Mouse (Mus musculus) midbrain, embryonic 12.5 days (tissue): ENCODE results near the gene Vegfc. TPM values are rescaled to one million over a fixed set of nuclear protein-coding genes. Genes with fewer than 3 reads are reported as not detected.

ENCODE experiments used
- ATAC-seq: fragments of 200-750 bp; cut with Nextera tagmentation; 2 replicates; pipeline ENCODE4 v1.8.0; 2017; ENCODE audit warnings: low read depth, moderate TSS enrichment, moderate library complexity; ENCODE audit not compliant: low FRiP score
- H3K27ac ChIP-seq: fragments of 300-500 bp; sonication (generic); replicated peaks from 2 replicates; pipeline ENCODE4 v1.5.1; 2016; ENCODE audit warnings: mild to moderate bottlenecking
- H3K27me3 ChIP-seq: fragments of 300-500 bp; sonication (generic); 2 replicates; pipeline ENCODE4 v1.6.1; 2016; ENCODE audit warnings: mild to moderate bottlenecking
- H3K36me3 ChIP-seq: fragments of 300-500 bp; sonication (generic); 2 replicates; pipeline ENCODE4 v1.6.1; 2016
- H3K4me1 ChIP-seq: fragments of 300-500 bp; sonication (generic); 2 replicates; pipeline ENCODE4 v1.6.1; 2016
- H3K4me2 ChIP-seq: fragments of 300-500 bp; sonication (generic); replicated peaks from 2 replicates; pipeline ENCODE4 v1.6.1; 2016; ENCODE audit warnings: mild to moderate bottlenecking, moderate library complexity
- H3K4me3 ChIP-seq: fragments of 300-500 bp; sonication (generic); 2 replicates; pipeline ENCODE4 v1.5.1; 2016; ENCODE audit warnings: mild to moderate bottlenecking
- H3K9ac ChIP-seq: fragments of 300-500 bp; sonication (generic); replicated peaks from 2 replicates; pipeline ENCODE4 v1.6.1; 2016; ENCODE audit warnings: mild to moderate bottlenecking, moderate library complexity
- H3K9me3 ChIP-seq: fragments of 300-500 bp; sonication (generic); 2 replicates; pipeline ENCODE4 v1.6.1; 2016; ENCODE audit warnings: mild to moderate bottlenecking
- WGBS: fragments of 180-500 bp; shearing (Covaris S2); methylation state at CpG from one replicate; pipeline ENCODE4 v1.1.7; 2016; 5-methylcytosine and 5-hydroxymethylcytosine counted together
- polyA plus RNA-seq: library from polyadenylated mRNA; unstranded; fragments of >200 nt; fragmentation: Nextera tagmentation; extraction: Ambion mirVana; gene quantifications from 2 replicates; pipeline ENCODE4 v1.2.1, GENCODE M21; 2016

The Vegfc gene
- polyA plus RNA-seq, 1 experiment from 2014 or later: 4.4 TPM

- ATAC-seq: no peak
- 94% methylated on average over 2 of the region's 2 CpGs for WGBS
- H3K4me1 ChIP-seq: no peaks in the 10 kb centered on the region
- H3K9ac ChIP-seq: no peak overlapping the region
- H3K4me2 ChIP-seq: no peak overlapping the region
- H3K36me3 ChIP-seq: no peaks in the 10 kb centered on the region
- H3K9me3 ChIP-seq: no peaks in the 10 kb centered on the region
- no peak overlapping the region for H3K27ac ChIP-seq
- no peak overlapping the region for H3K4me3 ChIP-seq
- H3K27me3 ChIP-seq: no peaks in the 10 kb centered on the region
These were observed 138.8 kb downstream of the Vegfc start for GRCm38 (mm10) chr8:54216250-54216649.

- H3K4me3 ChIP-seq: no peak overlapping the region
- no peak overlapping the region for H3K27ac ChIP-seq
- ATAC-seq: no peak
- H3K9ac ChIP-seq: no peak overlapping the region
- H3K4me2 ChIP-seq: no peak overlapping the region
- H3K36me3 ChIP-seq: no peaks in the 10 kb centered on the region
- no peaks in the 10 kb centered on the region for H3K4me1 ChIP-seq
- H3K27me3 ChIP-seq: no peaks in the 10 kb centered on the region
- WGBS: 59% methylated on average over 1 of the region's 1 CpGs
- H3K9me3 ChIP-seq: no peaks in the 10 kb centered on the region
These were observed 151.4 kb downstream of the Vegfc start for GRCm38 (mm10) chr8:54228801-54229204.

GRCm38 (mm10) chr8:54230638-54231037 is 153.2 kb downstream of the Vegfc start:
- H3K4me2 ChIP-seq: no peak overlapping the region

GRCm38 (mm10) chr8:54233316-54233715 is 155.9 kb downstream of the Vegfc start:
- WGBS: 91% methylated on average over 6 of the region's 6 CpGs

More at GRCm38 (mm10) chr8:54230638-54231037, 153.2 kb downstream of the Vegfc start:
- no peaks in the 10 kb centered on the region for H3K9me3 ChIP-seq
- ATAC-seq: no peak
- H3K36me3 ChIP-seq: no peaks in the 10 kb centered on the region
- WGBS: 95% methylated on average over 1 of the region's 1 CpGs
- H3K4me1 ChIP-seq: no peaks in the 10 kb centered on the region
- H3K27me3 ChIP-seq: no peaks in the 10 kb centered on the region
- H3K9ac ChIP-seq: no peak overlapping the region
- no peak overlapping the region for H3K4me3 ChIP-seq
- no peak overlapping the region for H3K27ac ChIP-seq

More at GRCm38 (mm10) chr8:54233316-54233715, 155.9 kb downstream of the Vegfc start:
- Histone ChIP-seq H3K4me2 (no peak overlapping the region), H3K4me3 (no peak overlapping the region), H3K9me3 (no peaks in the 10 kb centered on the region), H3K9ac (no peak overlapping the region), H3K4me1 (no peaks in the 10 kb centered on the region), H3K27ac (no peak overlapping the region), H3K36me3 (no peaks in the 10 kb centered on the region), H3K27me3 (no peaks in the 10 kb centered on the region)
- ATAC-seq: no peak
